Comparison of ENCODE assay signal across 34 mouse cellular contexts in the genomic region with DNA sequence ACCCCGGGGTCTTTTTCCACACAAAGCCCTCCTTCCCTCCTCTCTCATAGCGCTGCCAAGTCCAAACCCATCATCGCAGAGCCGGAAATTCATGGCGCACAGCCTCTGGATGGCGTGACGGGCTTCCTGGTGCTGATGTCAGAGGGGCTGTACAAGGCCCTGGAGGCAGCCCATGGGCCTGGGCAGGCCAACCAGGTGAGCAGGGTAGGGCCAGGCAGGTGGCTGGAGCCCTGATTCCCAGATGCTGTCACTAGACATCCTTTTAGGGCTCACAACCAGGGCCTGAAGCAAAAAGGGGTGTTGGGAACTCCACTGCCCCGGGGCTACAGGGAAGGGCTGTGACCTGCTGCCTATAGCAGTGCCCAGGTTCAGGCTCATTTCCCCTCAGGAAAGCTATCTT. TPM values are rescaled to one million over a fixed set of nuclear protein-coding genes. Genes with fewer than 3 reads are reported as not detected.
"Had no signal": no experiment of that assay in that cellular context is flagged by ENCODE, and none has a peak within 500 bp of the region (broad histone marks: within the 10 kb centered on the region; RNA-seq: fewer than 3 reads in every experiment).

No protein-coding gene starts in this region.

- H3K27ac ChIP-seq: heart, embryonic 10.5 days; heart, embryonic 13.5 days; heart, embryonic 15.5 days; hindbrain, embryonic 10.5 days; hindbrain, embryonic 12.5 days; hindbrain, embryonic 15.5 days; hindbrain, postnatal 0 days; intestine, embryonic 15.5 days; kidney, embryonic 15.5 days; kidney, postnatal 0 days; layer of hippocampus, adult 2 months; left cerebral cortex, adult 2 months had no signal

- H3K9me3 ChIP-seq: heart, embryonic 10.5 days; heart, embryonic 12.5 days; heart, embryonic 13.5 days; heart, embryonic 15.5 days; hindbrain, embryonic 10.5 days; hindbrain, embryonic 12.5 days; hindbrain, embryonic 15.5 days; intestine, embryonic 15.5 days; kidney, embryonic 15.5 days had no signal

- H3K9ac ChIP-seq: heart, embryonic 12.5 days; heart, embryonic 13.5 days; heart, embryonic 15.5 days; hindbrain, embryonic 12.5 days; hindbrain, embryonic 15.5 days; intestine, embryonic 15.5 days; kidney, embryonic 15.5 days had no signal

- ATAC-seq: hindbrain, embryonic 16.5 days; hindbrain, postnatal 0 days; inflammation-experienced regulatory T-cells, adult 6 months; intestine, embryonic 15.5 days; intestine, embryonic 16.5 days; intestine, postnatal 0 days had no signal

- DNase-seq: heart, postnatal 10 days; heart, postnatal 14 days; heart, postnatal 36 days; heart, postnatal 4 days; kidney, adult 11 months; kidney, adult 18-20 months; kidney, adult 2 months; kidney, adult 8-10 months; kidney, adult 9 months; kidney, postnatal 10 days; kidney, postnatal 14 days; kidney, postnatal 25 days; kidney, postnatal 36 days; kidney, postnatal 4 days; layer of hippocampus, adult 9-11 months; layer of hippocampus, postnatal 36 days had no signal

- H3K4me2 ChIP-seq: heart, embryonic 12.5 days; heart, embryonic 13.5 days; heart, embryonic 15.5 days; hindbrain, embryonic 12.5 days; hindbrain, embryonic 15.5 days; intestine, embryonic 15.5 days; kidney, embryonic 15.5 days had no signal

- H3K4me3 ChIP-seq: heart, embryonic 10.5 days; heart, embryonic 12.5 days; heart, embryonic 13.5 days; heart, embryonic 15.5 days; hindbrain, embryonic 10.5 days; hindbrain, embryonic 12.5 days; hindbrain, embryonic 15.5 days; intestine, embryonic 15.5 days; kidney, embryonic 15.5 days; layer of hippocampus, adult 2 months; left cerebral cortex, adult 2 months had no signal

- H3K4me1 ChIP-seq: hindbrain, embryonic 15.5 days had no signal

- H3K27me3 ChIP-seq: heart, embryonic 12.5 days; heart, embryonic 13.5 days; heart, embryonic 15.5 days; hindbrain, embryonic 12.5 days; hindbrain, embryonic 15.5 days; intestine, embryonic 15.5 days; kidney, embryonic 15.5 days had no signal

RNA-seq across cellular contexts. Expression of gene Mgat3, which starts 17.8 kb away (rescaled TPM):
- total RNA-seq: hematopoietic stem cell, adult 5-6 weeks had no signal
- polyA plus RNA-seq: inflammation-experienced regulatory T-cells, adult 6 months had no signal
